Mouse (Mus musculus): ENCODE data around the gene Maco1. TPM values are rescaled to one million over a fixed set of nuclear protein-coding genes. Genes with fewer than 3 reads are reported as not detected.
"Not testable (repeated sequence)": the region's sequence is repeated elsewhere in the genome, so short reads cannot be mapped to it uniquely, and the experiment has no call there.

The Maco1 gene
- polyA plus RNA-seq, 1 experiment from 2014 or later, result 39.9 TPM

DNA sequence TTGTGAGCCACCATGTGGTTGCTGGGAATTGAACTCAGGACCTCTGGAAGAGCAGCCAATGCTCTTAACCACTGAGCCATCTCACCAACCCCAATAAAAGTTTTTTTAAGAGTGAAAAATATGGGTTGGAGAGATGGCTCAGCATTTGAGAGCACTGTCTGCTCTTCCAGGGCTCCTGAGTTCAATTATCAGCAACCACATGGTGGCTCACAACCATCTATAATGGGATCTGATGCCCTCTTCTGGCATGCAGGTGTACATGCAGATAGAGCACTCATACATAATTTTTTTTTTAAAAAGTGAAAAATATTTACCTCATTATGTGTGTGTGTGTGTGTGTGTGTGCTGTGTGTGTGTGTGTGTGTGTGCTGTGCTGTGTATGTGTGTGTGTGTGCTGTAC, 58.2 kb downstream of the Maco1 start:
- H3K4me3 ChIP-seq; H3K4me2 ChIP-seq; H3K9me3 ChIP-seq; ATAC-seq (ENCODE audit: borderline replicate concordance, extremely low read depth, low FRiP score, low TSS enrichment); H3K9ac ChIP-seq; H3K27me3 ChIP-seq; H3K36me3 ChIP-seq; H3K27ac ChIP-seq: not testable (repeated sequence)
- H3K4me1 ChIP-seq, result peaks cover 19% of the 10 kb centered on the region

DNA sequence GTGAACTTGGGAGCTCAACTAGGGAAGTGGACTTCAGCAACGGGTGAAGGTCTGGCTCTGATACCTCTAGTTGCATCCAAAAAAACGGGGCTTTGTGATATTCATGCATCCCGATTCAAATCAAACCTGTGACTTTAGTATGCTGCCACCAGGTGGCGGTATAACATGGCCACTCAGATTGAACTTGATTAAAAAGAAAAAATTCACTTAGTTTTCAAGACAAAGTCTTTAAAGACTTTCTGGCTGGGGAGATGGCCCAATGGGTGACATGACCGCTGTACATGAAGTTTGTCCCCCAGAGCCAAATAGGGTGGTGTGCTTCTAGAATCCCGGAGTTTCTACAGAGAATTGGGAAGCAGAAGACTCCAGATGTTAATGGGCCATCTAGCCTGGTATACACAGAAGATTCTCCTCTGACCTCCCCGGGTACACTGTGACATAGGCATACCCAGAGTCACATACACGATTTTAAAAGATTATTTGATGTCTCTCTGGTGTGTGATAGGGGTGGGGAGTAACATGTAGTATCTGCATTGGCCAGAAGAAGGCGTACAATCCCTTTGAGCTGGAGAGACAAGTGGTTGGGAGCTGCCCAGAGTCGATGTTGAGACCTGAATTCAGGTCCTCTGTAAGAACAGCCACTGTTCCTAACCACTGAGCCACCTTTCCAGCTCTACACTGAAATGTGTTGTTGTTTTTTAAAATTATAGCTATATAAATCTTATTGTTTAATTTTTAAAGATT, 59.8 kb downstream of the Maco1 start:
- Histone ChIP-seq H3K27me3 (no peaks in the 10 kb centered on the region), H3K4me3 (no peak overlapping the region), H3K9me3 (no peaks in the 10 kb centered on the region), H3K4me1 (peaks cover 19% of the 10 kb centered on the region), H3K9ac (no peak overlapping the region), H3K36me3 (no peaks in the 10 kb centered on the region), H3K27ac (no peak overlapping the region), H3K4me2 (no peak overlapping the region)
- 40% methylated on average over 10 of the region's 10 CpGs for WGBS
- ATAC-seq (ENCODE audit: borderline replicate concordance, extremely low read depth, low FRiP score, low TSS enrichment), result no peak

DNA sequence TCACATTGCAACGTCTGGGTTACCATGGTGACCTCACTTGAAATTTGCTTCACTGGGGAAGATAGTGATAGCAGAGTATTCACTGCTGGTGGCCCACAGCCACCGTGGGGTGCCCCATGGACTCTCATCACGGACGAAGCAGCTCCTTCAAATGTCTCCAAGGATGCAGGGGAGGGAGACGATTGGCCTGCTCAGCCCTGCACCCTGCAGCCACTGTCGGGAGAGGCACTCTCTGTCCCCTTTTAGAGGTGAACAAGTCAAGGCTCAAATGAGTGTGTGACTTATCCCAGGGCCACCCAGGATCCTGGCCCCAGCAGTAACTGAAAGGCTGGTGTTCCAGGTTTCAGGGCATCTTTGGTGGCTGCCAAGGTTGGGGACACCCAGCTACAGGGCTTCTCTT, 61.4 kb downstream of the Maco1 start:
- Histone ChIP-seq H3K4me3 (no peak overlapping the region), H3K36me3 (no peaks in the 10 kb centered on the region), H3K9ac (no peak overlapping the region), H3K27me3 (no peaks in the 10 kb centered on the region), H3K4me1 (peaks cover 8% of the 10 kb centered on the region), H3K4me2 (no peak overlapping the region), H3K27ac (no peak overlapping the region), H3K9me3 (no peaks in the 10 kb centered on the region)
- ATAC-seq (ENCODE audit: borderline replicate concordance, extremely low read depth, low FRiP score, low TSS enrichment), result no peak
- WGBS, result 50% methylated on average over 6 of the region's 6 CpGs

DNA sequence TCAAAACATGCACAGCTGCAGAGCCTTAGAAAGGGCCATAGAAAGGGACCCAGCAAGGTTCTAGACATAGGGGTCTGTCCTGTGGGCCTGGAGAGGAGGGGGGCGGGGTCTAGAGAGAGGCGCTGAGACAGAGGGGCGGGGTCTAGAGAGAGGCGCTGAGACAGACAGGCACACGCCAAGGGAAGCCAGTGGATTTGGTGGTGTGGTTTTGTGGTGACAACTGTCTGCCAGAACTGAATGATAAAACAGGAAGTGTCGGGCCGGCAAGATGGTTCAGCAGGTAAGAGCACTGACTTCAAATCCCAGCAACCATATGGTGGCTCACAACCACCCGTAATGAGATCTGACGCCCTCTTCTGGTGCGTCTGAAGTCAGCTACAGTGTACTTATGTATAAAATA, 66.2 kb downstream of the Maco1 start:
- H3K9me3 ChIP-seq, result no peaks in the 10 kb centered on the region
- no peak overlapping the region for H3K4me2 ChIP-seq
- no peak overlapping the region for H3K4me3 ChIP-seq
- 0 out of 2 replicates have a peak, but pooled peaks have one; percentile 16 for ATAC-seq (ENCODE audit: borderline replicate concordance, extremely low read depth, low FRiP score, low TSS enrichment)
- 31% methylated on average over 10 of the region's 10 CpGs for WGBS
- no peaks in the 10 kb centered on the region for H3K4me1 ChIP-seq
- no peak overlapping the region for H3K9ac ChIP-seq
- no peak overlapping the region for H3K27ac ChIP-seq
- no peaks in the 10 kb centered on the region for H3K27me3 ChIP-seq
- no peaks in the 10 kb centered on the region for H3K36me3 ChIP-seq

DNA sequence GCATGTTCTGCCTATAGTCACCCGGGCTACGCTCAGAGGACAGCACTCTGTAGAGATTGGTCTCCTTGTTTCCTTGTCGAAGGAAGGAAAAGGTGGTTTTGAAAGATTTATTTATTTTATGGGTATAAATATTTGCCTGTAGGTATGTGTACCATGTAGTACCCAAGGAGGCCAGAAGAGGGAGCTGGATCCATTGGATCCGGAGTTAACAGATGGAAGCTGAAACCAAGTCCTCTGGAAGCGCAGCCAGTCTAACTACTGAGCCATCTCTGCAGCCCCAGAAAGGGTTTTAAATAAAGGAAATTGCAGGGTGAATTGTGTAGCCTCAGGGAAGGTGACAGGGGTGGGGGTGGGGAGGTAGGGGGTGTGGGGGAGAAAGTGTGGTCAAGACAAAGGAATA, 68.4 kb downstream of the Maco1 start:
- H3K27me3 ChIP-seq, result no peaks in the 10 kb centered on the region
- H3K27ac ChIP-seq, result no peak overlapping the region
- no peaks in the 10 kb centered on the region for H3K36me3 ChIP-seq
- WGBS, result 48% methylated on average over 5 of the region's 5 CpGs
- no peak overlapping the region for H3K9ac ChIP-seq
- no peak overlapping the region for H3K4me3 ChIP-seq
- H3K9me3 ChIP-seq, result no peaks in the 10 kb centered on the region
- peaks cover 6% of the 10 kb centered on the region; the same call in 1 of the 2 replicates for H3K4me1 ChIP-seq
- no peak overlapping the region for H3K4me2 ChIP-seq
- ATAC-seq (ENCODE audit: borderline replicate concordance, extremely low read depth, low FRiP score, low TSS enrichment), result no peak

DNA sequence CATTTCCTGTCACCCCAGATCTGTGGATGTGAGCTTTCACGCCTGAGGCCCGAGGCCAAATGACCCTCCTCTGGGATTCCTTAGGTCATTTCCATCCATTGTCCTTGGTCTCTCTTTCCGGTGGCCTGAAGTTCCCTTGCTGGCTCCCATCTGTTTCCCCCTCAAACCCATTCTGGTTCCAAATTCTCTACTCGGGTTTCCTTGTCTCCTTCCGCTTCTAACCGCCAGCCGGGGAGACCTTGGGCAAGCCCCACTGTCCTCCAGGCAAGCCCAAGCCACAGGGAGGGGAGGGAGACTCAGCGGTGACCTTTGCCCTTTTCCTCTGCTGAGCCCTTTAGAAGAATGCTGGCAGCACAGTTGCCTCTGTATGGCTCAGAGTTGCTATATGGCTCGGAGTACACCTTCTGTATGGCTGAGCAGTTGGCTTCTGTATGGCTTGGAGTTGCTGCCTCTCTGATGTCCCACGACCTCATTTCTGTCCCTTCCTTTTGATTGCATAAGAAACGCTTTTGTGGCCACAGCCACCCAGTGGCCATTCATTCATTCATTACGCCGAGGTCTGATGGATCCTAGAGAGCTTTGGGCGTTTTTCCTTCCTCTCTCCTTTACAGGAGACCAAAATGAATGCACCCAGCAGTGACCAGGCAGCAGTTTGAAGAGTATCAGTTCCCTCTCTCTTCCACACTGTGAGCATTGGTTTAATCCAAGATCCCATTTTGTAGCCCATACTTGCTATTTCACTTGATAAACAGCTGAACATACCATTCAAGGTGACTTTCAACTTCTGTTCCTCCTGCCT, 73.8 kb downstream of the Maco1 start:
- WGBS, result 43% methylated on average over 14 of the region's 14 CpGs
- H3K27me3 ChIP-seq, result no peaks in the 10 kb centered on the region
- peaks cover 33% of the 10 kb centered on the region for H3K4me1 ChIP-seq
- H3K36me3 ChIP-seq, result no peaks in the 10 kb centered on the region
- no peaks in the 10 kb centered on the region for H3K9me3 ChIP-seq
- no peak overlapping the region for H3K4me2 ChIP-seq
- H3K9ac ChIP-seq, result no peak overlapping the region
- H3K4me3 ChIP-seq, result no peak overlapping the region
- peak overlapping the region; percentile 21; the same call in 1 of the 2 replicates for H3K27ac ChIP-seq
- 0 out of 2 replicates have a peak, but pooled peaks have one; percentile 12 for ATAC-seq (ENCODE audit: borderline replicate concordance, extremely low read depth, low FRiP score, low TSS enrichment)

DNA sequence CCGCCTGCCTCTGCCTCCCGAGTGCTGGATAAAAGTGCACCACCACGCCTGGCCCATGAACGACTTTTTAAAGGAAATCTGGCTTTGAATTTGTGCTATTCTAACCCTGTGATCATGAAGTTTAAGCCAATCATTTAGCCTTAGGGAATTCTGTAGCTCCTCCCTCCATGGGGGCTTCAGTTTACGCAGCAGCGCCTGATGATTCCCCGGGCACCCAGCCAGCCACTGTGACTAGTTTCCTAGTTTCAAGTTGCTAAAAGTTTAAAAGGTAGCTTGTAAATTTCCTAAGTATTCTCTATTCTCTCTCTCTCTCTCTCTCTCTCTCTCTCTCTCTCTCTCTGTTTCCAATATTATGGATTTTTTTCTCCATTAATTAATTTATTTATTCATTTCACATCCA, 76.9 kb downstream of the Maco1 start:
- no peak for ATAC-seq (ENCODE audit: borderline replicate concordance, extremely low read depth, low FRiP score, low TSS enrichment)
- Histone ChIP-seq H3K27me3 (no peaks in the 10 kb centered on the region), H3K9me3 (no peaks in the 10 kb centered on the region), H3K4me2 (no peak overlapping the region), H3K4me1 (peaks cover 33% of the 10 kb centered on the region), H3K27ac (no peak overlapping the region), H3K4me3 (no peak overlapping the region), H3K9ac (no peak overlapping the region), H3K36me3 (no peaks in the 10 kb centered on the region)
- 34% methylated on average over 7 of the region's 7 CpGs for WGBS

DNA sequence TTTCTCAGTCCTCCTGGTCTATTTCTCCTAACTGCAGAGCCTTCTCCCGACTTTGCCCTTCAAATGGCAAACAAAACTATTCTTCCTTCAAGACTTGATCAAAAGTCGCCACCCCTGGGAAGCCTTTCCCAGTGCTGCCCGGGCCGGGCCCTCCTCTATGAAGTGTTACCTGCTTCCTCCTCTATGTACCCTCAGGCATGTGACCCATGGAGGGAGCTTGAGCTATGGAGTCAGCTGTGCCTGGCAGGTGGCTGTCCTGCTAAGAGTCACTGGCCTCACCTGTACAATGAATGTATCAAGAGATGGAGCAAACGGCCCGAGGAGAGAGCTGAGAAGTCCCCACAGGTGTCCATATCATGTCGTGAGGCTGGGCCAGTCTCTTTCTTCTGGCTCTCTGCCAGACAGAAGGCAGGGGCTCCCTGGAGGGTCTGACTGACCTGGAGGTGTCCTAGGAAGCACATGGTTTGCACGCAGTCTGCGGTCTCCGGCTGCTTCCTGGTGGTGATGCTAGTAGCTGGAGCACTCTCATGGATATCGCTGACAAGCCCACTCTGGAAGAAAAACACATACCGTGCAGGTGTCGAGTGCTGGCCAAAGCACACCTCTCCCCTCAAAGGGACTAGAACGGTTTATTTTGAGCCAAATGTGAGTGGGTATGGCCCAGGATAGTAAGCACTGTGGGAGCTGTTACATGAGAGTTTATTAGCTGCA, 77.8 kb downstream of the Maco1 start:
- 29% methylated on average over 14 of the region's 14 CpGs for WGBS
- H3K4me1 ChIP-seq, result peaks cover 32% of the 10 kb centered on the region
- ATAC-seq (ENCODE audit: borderline replicate concordance, extremely low read depth, low FRiP score, low TSS enrichment), result peak; percentile 55
- H3K27ac ChIP-seq, result peak overlapping the region; percentile 54
- H3K36me3 ChIP-seq, result no peaks in the 10 kb centered on the region
- H3K4me2 ChIP-seq, result 0 out of 2 replicates have a peak overlapping the region, but pooled peaks have one; percentile 11
- no peaks in the 10 kb centered on the region for H3K27me3 ChIP-seq
- no peaks in the 10 kb centered on the region for H3K9me3 ChIP-seq
- H3K4me3 ChIP-seq, result no peak overlapping the region
- H3K9ac ChIP-seq, result no peak overlapping the region

DNA sequence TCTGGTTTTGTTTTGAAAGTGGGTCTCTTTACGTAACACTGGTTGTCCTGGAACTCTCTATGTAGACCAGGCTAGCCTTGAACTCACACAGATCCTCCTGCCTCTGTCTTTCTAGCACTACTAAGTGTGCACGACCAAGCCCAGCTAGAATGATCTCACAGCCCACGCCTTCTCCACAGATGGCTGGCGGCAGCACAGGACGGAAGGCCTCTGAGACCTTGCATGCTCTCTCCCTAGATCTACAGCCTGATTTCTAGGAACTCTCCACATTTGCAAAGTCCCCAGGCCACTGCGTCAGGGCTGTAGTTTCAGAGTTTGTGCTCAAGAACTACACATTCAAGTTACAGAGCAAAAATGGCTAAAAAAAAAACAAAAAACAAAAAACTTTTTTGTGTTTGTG, 79.0 kb downstream of the Maco1 start:
- H3K9me3 ChIP-seq, result no peaks in the 10 kb centered on the region
- H3K4me2 ChIP-seq, result no peak overlapping the region
- ATAC-seq (ENCODE audit: borderline replicate concordance, extremely low read depth, low FRiP score, low TSS enrichment), result no peak
- no peaks in the 10 kb centered on the region for H3K36me3 ChIP-seq
- no peak overlapping the region for H3K27ac ChIP-seq
- WGBS, result 79% methylated on average over 6 of the region's 6 CpGs
- no peak overlapping the region for H3K9ac ChIP-seq
- no peak overlapping the region for H3K4me3 ChIP-seq
- H3K27me3 ChIP-seq, result 0 out of 2 replicates have a peak, but pooled peaks cover 3% of the 10 kb centered on the region
- H3K4me1 ChIP-seq, result peaks cover 24% of the 10 kb centered on the region

DNA sequence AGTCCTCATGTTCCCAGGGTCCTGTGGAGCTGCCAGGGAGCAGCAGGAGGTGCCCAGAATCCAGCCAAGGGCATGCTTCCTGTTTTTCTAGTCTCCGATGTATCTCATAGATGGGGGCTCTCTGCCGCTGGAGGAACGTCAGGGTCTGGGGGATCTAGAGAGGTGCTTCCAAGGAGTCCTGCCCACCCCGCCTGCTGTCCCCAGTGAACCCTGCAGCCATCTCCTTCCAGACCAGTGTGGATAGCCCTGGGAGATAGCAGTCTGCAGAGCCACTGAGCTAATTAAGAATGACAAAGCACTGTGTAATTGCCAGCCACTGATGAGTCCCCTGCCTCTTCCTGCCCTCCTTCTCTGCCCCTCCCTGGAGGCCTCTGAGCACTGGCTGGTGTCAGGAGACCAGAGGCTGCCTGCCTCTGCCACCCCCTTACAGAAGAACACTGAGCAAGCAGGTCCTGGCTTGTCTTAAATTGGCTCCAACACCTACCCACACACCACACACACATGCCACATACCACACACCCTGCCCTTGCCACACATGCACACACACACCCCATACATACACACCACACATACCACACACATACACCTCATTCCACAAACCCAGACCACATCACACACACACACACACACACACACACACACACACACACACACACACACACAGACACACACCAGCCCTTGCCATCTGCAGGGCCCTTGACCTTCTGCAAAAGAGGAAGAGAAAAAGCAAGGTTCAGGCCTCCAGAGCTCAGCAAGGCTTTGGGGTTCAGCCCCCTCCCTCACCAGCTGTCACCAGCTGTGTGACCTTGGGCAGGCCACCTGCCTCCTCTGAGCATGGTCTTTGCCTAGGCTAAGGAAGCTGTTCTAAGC, 80.1 kb downstream of the Maco1 start:
- Histone ChIP-seq H3K9ac (no peak overlapping the region), H3K36me3 (no peaks in the 10 kb centered on the region), H3K27ac (no peak overlapping the region), H3K4me3 (no peak overlapping the region), H3K4me2 (no peak overlapping the region), H3K4me1 (peaks cover 28% of the 10 kb centered on the region), H3K9me3 (no peaks in the 10 kb centered on the region), H3K27me3 (peaks cover 3% of the 10 kb centered on the region; the same call in 1 of the 2 replicates)
- 0 out of 2 replicates have a peak, but pooled peaks have one; percentile 7 for ATAC-seq (ENCODE audit: borderline replicate concordance, extremely low read depth, low FRiP score, low TSS enrichment)
- 36% methylated on average over 4 of the region's 4 CpGs for WGBS

DNA sequence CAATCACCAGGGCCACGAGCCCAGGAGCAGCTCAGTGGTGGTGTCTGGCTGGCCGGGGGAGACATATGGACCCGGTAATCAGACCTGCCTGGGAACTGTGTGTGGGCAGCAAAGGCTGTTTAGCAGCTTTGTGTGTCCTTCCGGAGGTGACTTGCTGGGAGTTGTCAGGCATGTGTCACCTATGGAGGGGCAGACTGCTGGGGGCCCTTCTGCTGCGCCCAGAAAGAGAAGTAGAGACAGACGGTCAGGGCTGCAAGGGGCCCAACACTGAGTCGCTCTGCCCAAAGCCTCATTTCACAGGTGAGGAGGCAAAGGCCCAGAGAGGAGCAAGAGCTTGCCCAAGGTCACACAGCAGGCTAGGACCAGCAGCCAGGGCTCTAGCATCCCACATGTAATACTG, 83.3 kb downstream of the Maco1 start:
- Histone ChIP-seq H3K27me3 (peaks cover 3% of the 10 kb centered on the region; the same call in 1 of the 2 replicates), H3K27ac (no peak overlapping the region), H3K36me3 (no peaks in the 10 kb centered on the region), H3K9ac (no peak overlapping the region), H3K4me3 (no peak overlapping the region), H3K9me3 (no peaks in the 10 kb centered on the region), H3K4me1 (peaks cover 31% of the 10 kb centered on the region), H3K4me2 (no peak overlapping the region)
- WGBS, result 71% methylated on average over 7 of the region's 7 CpGs
- no peak for ATAC-seq (ENCODE audit: borderline replicate concordance, extremely low read depth, low FRiP score, low TSS enrichment)

Data from lung, embryonic 15.5 days (tissue).